Mouse (Mus musculus) ES-Bruce4 (cell line): ENCODE data around the gene Hbq1b.

Experiments
- CTCF ChIP-seq: IDR thresholded peaks from one replicate; pipeline ENCODE4 v1.8.1; 2011; ENCODE audit warnings: low read depth, low read length
- EP300 ChIP-seq: IDR thresholded peaks from 2 replicates; pipeline ENCODE4 v1.6.1; 2011; ENCODE audit warnings: low read depth, low read length; ENCODE audit not compliant: insufficient read depth
- POLR2A ChIP-seq: IDR thresholded peaks from one replicate; pipeline ENCODE4 v1.8.1; 2011; ENCODE audit warnings: low read length; ENCODE audit not compliant: insufficient read depth

DNA sequence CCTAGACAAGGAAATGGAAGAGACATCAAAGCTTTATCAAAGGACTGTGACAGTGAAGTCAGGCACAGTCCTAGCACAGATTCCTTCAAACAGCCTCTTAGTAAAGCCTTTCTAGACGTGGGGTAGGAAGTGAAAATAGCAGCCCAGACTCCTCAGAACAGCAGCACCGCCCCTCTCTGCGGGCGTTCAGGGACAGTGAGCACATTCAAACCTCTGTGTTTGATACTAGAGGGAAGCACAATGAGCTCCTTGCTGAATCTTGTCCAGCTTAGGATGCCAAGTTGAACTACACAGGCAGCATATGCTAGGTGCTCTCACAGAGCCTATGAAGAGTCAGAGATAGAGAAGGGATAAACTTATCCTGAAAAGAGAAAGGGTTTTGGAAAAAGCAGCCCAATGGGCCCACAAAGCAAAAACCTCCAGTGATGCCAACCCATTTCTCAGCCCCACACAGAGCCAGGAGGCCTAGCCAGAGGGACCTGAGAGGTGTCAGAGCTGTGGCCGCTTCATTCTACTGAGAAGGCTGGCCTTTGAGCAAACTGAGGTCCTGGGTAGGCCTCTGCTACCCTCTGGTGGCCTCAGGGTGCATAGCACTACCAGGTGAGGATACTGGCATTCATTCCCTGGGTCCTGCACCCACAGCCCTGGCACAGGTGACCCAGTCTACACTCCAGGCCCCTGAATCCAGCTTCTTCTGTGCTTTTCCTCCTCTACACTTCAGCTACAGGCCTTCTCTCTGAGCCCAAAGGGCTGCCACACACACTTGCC lies 48.5 kb upstream of the Hbq1b start:
- TF ChIP-seq CTCF: peak; percentile 95
- TF ChIP-seq POLR2A: no peak
- TF ChIP-seq EP300: no peak
